Mouse (Mus musculus) ES-Bruce4 (cell line): ENCODE measurements at regions not wholly inside any gene's neighbourhood (a gene's known extent, or its start where the extent isn't known, plus 50 kb on each side); places are given as distances from the start of the nearest gene placed in this dataset.

Source experiments
- CTCF ChIP-seq: IDR thresholded peaks from one replicate; pipeline ENCODE4 v1.8.1; 2011; ENCODE audit warnings: low read depth, low read length
- POLR2A ChIP-seq: IDR thresholded peaks from one replicate; pipeline ENCODE4 v1.8.1; 2011; ENCODE audit warnings: low read length; ENCODE audit not compliant: insufficient read depth

GRCm38 (mm10) chr2:128373363-128374252 lies 217.4 kb upstream of the Spdye4c start:
- TF ChIP-seq CTCF (no peak), POLR2A (no peak)
